Mouse (Mus musculus) macrophage (primary cell): ENCODE measurements around the gene Ptpa. TPM values are rescaled to one million over a fixed set of nuclear protein-coding genes. Genes with fewer than 3 reads are reported as not detected.
"Not testable (repeated sequence)": the region's sequence is repeated elsewhere in the genome, so short reads cannot be mapped to it uniquely, and the experiment has no call there.

Experiments used
- H3K27ac ChIP-seq: fragments of 350-480 bp; formaldehyde crosslinking; 2 replicates; pipeline ENCODE4 v1.9.0; 2021
- H3K36me3 ChIP-seq: fragments of 350-480 bp; formaldehyde crosslinking; 2 replicates; pipeline ENCODE4 v1.9.0; 2021; ENCODE audit errors: inconsistent target
- H3K4me3 ChIP-seq: fragments of 350-480 bp; formaldehyde crosslinking; 2 replicates; pipeline ENCODE4 v1.9.0; 2021; ENCODE audit errors: inconsistent target
- H3K79me2 ChIP-seq: fragments of 350-480 bp; formaldehyde crosslinking; 2 replicates; pipeline ENCODE4 v1.9.0; 2021; ENCODE audit errors: inconsistent target
- WGBS: methylation state at CpG from one replicate; pipeline ENCODE4 v1.1.7; 2026; ENCODE audit warnings: inconsistent platforms; ENCODE audit not compliant: missing documents; 5-methylcytosine and 5-hydroxymethylcytosine counted together
- polyA plus RNA-seq: library from polyadenylated mRNA; stranded (reverse); fragments of 250-400 nt; gene quantifications from 3 replicates; pipeline ENCODE4 v1.2.4, GENCODE M21; 2018; ENCODE audit warnings: inconsistent platforms

Gene Ptpa
- polyA plus RNA-seq, 1 experiment from 2014 or later = 54.9 TPM

GRCm38 (mm10) chr2:30409454-30410176, 6.2 kb upstream of the Ptpa start:
- Histone ChIP-seq H3K4me3 (no peak overlapping the region), H3K36me3 (peaks cover 28% of the 10 kb centered on the region), H3K27ac (no peak overlapping the region), H3K79me2 (peaks cover 20% of the 10 kb centered on the region)
- WGBS = 90% methylated on average over 5 of the region's 5 CpGs

- 88% methylated on average over 16 of the region's 16 CpGs for WGBS
- Histone ChIP-seq H3K4me3 (no peak overlapping the region), H3K27ac (no peak overlapping the region), H3K79me2 (peaks cover 45% of the 10 kb centered on the region), H3K36me3 (peaks cover 18% of the 10 kb centered on the region; the same call in 1 of the 2 replicates)
These were observed 2.5 kb upstream of the Ptpa start for GRCm38 (mm10) chr2:30413038-30413973.

- WGBS = 65% methylated on average over 4 of the region's 4 CpGs
- peaks cover 53% of the 10 kb centered on the region for H3K79me2 ChIP-seq
- H3K4me3 ChIP-seq = no peak overlapping the region
- peaks cover 18% of the 10 kb centered on the region; the same call in 1 of the 2 replicates for H3K36me3 ChIP-seq
- no peak overlapping the region for H3K27ac ChIP-seq
These were observed 1.7 kb upstream of the Ptpa start for GRCm38 (mm10) chr2:30414101-30414500.

- Histone ChIP-seq H3K36me3 (peaks cover 15% of the 10 kb centered on the region; the same call in 1 of the 2 replicates), H3K79me2 (peaks cover 59% of the 10 kb centered on the region), H3K27ac (peak overlapping the region; percentile 62), H3K4me3 (peak overlapping the region; percentile 81)
- WGBS = 74% methylated on average over 5 of the region's 5 CpGs
These were observed 1.2 kb upstream of the Ptpa start for GRCm38 (mm10) chr2:30414681-30415080.

- H3K36me3 ChIP-seq = peaks cover 9% of the 10 kb centered on the region; the same call in 1 of the 2 replicates
- WGBS = 2% methylated on average over 46 of the region's 58 CpGs
- H3K79me2 ChIP-seq = peaks cover 66% of the 10 kb centered on the region
- peak within 1 kb of the TSS; percentile 81 for H3K4me3 ChIP-seq
- H3K27ac ChIP-seq = peak within 1 kb of the TSS; percentile 90
These were observed 493 bp upstream of the Ptpa start, which contains the start of gene Crat for GRCm38 (mm10) chr2:30415157-30415935. Gene Crat (minus strand): TSS chr2:30415813.

GRCm38 (mm10) chr2:30416649-30416965, 768 bp downstream of the Ptpa start:
- Histone ChIP-seq H3K27ac (peak overlapping the region; percentile 90), H3K36me3 (no peaks in the 10 kb centered on the region), H3K79me2 (peaks cover 78% of the 10 kb centered on the region), H3K4me3 (peak overlapping the region; percentile 81)
- 3% methylated on average over 7 of the region's 7 CpGs for WGBS

- 61% methylated on average over 4 of the region's 6 CpGs for WGBS
- not testable (repeated sequence) for H3K36me3 ChIP-seq, H3K27ac ChIP-seq
- Histone ChIP-seq H3K4me3 (peak overlapping the region; percentile 81; the same call in 1 of the 2 replicates), H3K79me2 (peaks cover 84% of the 10 kb centered on the region)
These were observed 1.3 kb downstream of the Ptpa start for GRCm38 (mm10) chr2:30417154-30417553.

GRCm38 (mm10) chr2:30417595-30418165, 1.8 kb downstream of the Ptpa start:
- 67% methylated on average over 5 of the region's 5 CpGs for WGBS
- Histone ChIP-seq H3K27ac (no peak overlapping the region), H3K79me2 (peaks cover 89% of the 10 kb centered on the region), H3K4me3 (no peak overlapping the region), H3K36me3 (no peaks in the 10 kb centered on the region)

- 93% methylated on average over 6 of the region's 6 CpGs for WGBS
These were observed 2.4 kb downstream of the Ptpa start for GRCm38 (mm10) chr2:30418259-30418658.

GRCm38 (mm10) chr2:30419112-30419511, 3.3 kb downstream of the Ptpa start:
- H3K4me3 ChIP-seq = no peak overlapping the region

More at GRCm38 (mm10) chr2:30418259-30418658, 2.4 kb downstream of the Ptpa start:
- Histone ChIP-seq H3K79me2 (peaks cover 89% of the 10 kb centered on the region), H3K4me3 (no peak overlapping the region), H3K36me3 (no peaks in the 10 kb centered on the region), H3K27ac (no peak overlapping the region)

GRCm38 (mm10) chr2:30421432-30421831, 5.6 kb downstream of the Ptpa start:
- Histone ChIP-seq H3K27ac (no peak overlapping the region), H3K4me3 (no peak overlapping the region), H3K36me3 (peaks cover 7% of the 10 kb centered on the region; the same call in 1 of the 2 replicates), H3K79me2 (peaks cover 100% of the 10 kb centered on the region)
- 64% methylated on average over 2 of the region's 4 CpGs for WGBS

More at GRCm38 (mm10) chr2:30419112-30419511, 3.3 kb downstream of the Ptpa start:
- no peak overlapping the region for H3K27ac ChIP-seq
- 86% methylated on average over 9 of the region's 10 CpGs for WGBS
- peaks cover 89% of the 10 kb centered on the region for H3K79me2 ChIP-seq
- no peaks in the 10 kb centered on the region for H3K36me3 ChIP-seq

GRCm38 (mm10) chr2:30429156-30429555, 13.3 kb downstream of the Ptpa start:
- H3K4me3 ChIP-seq = no peak overlapping the region
- peaks cover 78% of the 10 kb centered on the region for H3K36me3 ChIP-seq
- peaks cover 29% of the 10 kb centered on the region for H3K79me2 ChIP-seq
- H3K27ac ChIP-seq = no peak overlapping the region

GRCm38 (mm10) chr2:30435326-30436155, 19.7 kb downstream of the Ptpa start:
- Histone ChIP-seq H3K36me3 (peaks cover 57% of the 10 kb centered on the region; the same call in 1 of the 2 replicates), H3K27ac (no peak overlapping the region), H3K4me3 (no peak overlapping the region), H3K79me2 (no peaks in the 10 kb centered on the region)
- WGBS = 61% methylated on average over 5 of the region's 5 CpGs
